Mouse (Mus musculus) kidney, adult 9 months (tissue): ENCODE measurements around the gene Ppard.
A peak's percentile ranks its signal among the peaks of the same experiment; 100 is the strongest.

Source experiments
- DNase-seq: peaks from one replicate; pipeline ENCODE4 v3.0.0; 2022

The Ppard gene

DNA sequence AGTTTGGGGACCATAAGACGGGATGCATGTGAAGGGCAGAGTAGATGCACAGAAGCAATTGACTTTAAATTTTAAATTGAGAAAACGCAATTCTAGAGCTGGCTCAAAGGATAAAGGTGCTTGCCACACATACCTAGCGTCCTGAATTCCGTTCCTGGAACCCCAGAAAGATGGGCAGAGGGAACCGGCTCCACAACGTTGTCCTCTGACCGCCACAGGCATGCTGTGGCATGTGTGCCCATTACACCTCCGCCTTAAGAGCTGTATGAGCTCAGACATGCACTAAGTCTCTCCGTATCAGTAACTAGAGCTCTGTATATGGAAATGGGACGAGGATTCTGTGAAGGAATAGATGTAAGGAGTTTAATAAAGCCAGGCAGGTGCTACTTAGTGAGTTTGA, 7.9 kb upstream of the Ppard start:
- no peak for DNase-seq

- peak; percentile 93 for DNase-seq
These were observed 6.5 kb upstream of the Ppard start for GRCm38 (mm10) chr17:28226014-28226413.

GRCm38 (mm10) chr17:28230486-28230885, 2.0 kb upstream of the Ppard start:
- DNase-seq: no peak

DNA sequence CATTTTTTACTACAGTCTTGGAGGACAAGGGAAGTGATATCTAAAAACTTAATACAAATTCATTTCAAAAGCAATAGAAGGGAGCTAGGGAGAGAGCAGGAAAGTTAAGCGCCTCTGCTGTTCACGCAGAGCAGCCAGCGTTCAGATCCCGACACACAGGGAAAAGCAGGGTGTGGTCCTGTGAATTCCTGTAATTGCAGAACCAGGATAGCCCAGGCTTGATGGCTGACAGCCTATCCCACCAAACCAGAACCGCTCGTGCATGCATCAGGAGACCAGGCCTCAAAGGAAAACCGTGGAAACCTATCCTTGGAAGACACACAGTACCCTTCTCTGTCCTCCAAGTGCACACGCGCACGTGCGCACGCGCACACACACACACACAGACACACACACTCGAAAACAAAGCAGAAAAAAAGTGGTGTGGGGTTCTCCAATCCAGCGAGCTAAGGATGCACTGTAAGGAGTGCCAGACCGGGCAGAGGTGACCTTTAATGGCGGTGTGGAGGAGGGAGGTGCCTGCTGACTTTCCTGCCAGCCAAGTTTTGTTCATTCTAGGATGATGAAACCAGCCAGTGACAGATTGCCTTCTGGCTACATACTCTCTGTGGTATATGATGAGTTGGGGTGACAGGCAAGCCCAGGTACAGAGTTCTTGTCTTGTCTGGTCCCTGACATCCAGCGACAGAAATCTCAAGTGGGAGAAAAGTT, 1.3 kb upstream of the Ppard start:
- DNase-seq: no peak

DNA sequence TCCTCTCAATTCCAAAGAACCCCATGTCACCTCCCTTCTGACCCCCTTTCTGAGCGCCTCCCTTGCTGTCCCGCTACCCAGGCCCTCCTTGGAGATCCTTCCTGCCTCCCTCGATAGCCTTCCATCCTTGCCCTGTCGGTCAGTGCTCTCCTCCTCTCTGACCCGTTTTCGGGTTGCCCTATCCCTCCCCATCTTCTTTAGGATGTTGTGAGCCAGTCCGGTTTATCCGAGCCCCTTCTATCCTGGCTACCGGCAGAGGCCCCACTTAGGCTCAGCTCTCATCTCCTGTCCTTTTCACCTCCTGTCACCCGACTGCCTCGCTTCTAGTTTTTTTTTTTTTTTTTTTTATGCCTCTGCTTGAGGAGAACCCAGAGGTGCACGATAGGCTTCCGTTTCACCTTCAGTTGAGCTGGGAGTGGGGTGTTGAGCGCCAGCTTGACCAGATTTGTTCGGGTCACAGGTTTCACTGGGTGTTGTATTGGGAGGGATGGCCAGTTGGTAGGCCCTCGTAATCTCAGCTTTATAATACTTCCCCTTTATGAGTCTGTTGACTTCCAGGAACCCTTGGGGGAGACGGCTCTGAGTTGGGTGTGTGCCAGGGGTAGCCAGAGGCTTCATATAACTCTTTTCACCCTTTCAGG, 711 bp downstream of the Ppard start:
- peak; percentile 43 for DNase-seq

- no peak for DNase-seq
These were observed 2.1 kb downstream of the Ppard start for GRCm38 (mm10) chr17:28234641-28235040.

DNA sequence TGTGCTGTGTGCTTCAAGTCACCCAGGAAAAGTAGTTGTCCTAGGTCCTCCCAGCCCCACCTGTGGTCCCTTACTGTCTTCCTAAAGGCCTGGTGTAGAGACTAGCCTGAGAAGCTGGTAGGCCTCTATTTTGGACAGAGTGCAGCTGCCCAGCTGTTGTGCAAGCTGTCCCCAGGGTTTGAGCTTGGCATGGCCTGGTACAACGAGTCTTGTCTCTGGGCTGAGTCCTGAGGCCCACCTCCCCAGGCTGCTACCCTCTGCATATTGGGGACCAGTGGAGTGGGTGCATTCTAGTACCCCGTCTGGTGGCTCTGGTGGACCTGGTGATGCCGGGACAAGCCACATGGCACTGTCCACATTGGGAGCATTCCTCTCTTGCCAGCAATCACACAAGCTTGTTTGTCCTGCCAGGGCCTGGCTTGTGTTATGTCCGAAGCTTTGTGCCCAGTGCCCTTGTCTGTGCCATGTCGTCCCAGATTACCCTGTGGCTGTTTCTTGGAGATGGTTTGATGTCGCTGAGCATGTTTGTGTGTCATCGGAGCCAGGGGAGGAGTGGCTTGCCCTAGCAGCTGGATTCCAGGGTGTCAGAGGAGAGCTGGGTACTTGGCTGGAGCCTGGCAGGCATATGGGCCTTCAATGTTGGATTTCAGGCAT, 3.6 kb downstream of the Ppard start:
- DNase-seq: no peak

- DNase-seq: no peak
These were observed 4.1 kb downstream of the Ppard start for GRCm38 (mm10) chr17:28236636-28237015.

GRCm38 (mm10) chr17:28237362-28237761, 4.9 kb downstream of the Ppard start:
- no peak for DNase-seq

GRCm38 (mm10) chr17:28237874-28238273, 5.4 kb downstream of the Ppard start:
- no peak for DNase-seq

- DNase-seq: no peak
These were observed 8.3 kb downstream of the Ppard start for GRCm38 (mm10) chr17:28240846-28241245.

- DNase-seq: no peak
These were observed 9.8 kb downstream of the Ppard start for GRCm38 (mm10) chr17:28242296-28242695.

GRCm38 (mm10) chr17:28244214-28244613, 11.7 kb downstream of the Ppard start:
- DNase-seq: no peak

GRCm38 (mm10) chr17:28244714-28245113, 12.2 kb downstream of the Ppard start:
- DNase-seq: no peak

- no peak for DNase-seq
These were observed 14.1 kb downstream of the Ppard start for GRCm38 (mm10) chr17:28246640-28247039.

DNA sequence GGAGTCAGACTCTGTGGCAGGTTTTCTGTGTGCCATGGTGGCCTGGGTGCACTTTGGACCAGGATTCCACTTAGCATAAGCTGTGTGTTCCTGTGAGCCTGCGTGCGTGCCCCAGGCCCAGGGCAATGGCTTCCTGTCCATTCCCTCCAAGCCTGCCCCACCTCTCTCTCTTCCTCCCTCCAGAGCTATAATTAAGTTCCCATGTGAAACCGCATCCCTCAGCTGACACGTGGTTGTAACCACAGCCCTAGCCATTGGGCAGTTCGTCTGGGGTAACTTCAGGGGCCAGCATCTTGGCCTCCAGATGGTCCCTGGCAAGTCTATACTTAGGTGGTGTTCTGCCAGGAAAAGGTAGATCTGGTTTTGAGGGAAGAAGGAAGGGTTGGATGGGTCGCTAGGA, 15.1 kb downstream of the Ppard start:
- DNase-seq: peak; percentile 38

DNA sequence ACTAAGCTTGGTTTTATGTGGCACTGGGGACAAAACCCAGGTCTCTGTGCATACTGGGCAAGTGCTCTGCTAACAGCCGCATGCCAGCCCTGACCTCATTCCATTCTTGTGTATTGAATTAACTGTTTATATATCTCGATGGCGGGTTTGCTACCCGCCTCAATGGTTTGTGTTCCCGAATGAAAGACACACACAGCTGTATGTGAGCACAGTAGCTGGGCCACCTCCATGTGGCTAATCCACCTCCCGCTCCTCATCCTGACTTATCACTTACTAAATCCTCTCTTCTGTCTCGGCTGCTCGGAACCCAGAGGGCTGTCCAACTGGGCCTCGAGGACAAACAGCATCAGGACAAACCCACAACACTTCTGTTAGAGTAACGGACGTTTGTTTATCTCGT, 16.6 kb downstream of the Ppard start:
- no peak for DNase-seq

DNA sequence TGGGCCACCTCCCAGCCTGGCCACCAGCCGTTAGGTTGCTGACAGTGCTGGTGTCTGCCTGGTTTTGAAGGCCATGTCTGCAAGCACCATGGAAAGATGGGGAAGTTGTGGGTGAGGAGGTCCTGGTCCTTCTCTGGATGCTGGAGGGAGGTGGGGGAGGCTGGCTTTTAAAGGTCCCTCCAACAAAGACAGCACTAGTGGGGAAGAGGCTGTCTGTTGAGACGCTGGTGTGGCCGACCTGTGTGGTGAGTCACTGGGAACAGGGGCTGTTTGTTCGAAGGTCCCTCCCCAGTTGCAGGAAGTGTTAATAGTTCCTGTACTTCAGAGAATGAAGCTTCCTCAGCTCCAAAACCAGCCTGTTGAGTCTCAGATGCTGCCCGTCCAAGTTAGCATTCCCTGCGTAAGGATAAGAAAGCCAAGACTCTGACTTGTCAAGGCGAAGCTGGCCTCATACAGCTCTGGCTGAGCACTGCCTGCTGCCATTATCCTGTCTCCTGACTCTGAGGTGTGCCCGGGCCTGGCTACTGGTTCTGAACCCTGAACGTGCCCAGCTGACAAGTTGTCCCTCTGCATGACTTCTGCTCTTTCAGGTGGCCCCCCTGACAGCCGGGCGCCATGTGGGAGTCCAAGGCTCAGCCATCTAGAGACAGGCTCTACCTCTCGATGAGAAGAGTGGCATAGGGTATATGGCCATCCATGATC, 19.2 kb downstream of the Ppard start:
- no peak for DNase-seq

DNA sequence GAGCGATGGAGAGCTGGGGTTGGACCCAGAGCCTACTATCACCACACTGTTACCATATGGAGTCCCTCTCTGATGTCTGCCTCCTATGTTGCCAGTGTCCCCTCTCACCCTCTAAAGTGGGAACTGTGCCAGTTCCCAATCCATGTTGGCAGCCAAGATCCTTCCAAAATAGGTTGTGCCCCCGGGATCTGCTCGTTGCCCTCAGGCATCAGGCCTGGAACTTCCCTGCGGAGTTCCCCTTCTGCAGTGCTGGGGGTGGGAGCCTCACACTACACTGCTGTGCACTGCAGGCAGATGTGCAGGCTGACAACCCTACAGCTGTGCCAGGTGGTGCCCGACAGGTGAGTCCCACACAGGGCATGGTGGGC, 19.8 kb downstream of the Ppard start:
- no peak for DNase-seq

- peak; percentile 31 for DNase-seq
These were observed 20.7 kb downstream of the Ppard start for GRCm38 (mm10) chr17:28253216-28253615.

DNA sequence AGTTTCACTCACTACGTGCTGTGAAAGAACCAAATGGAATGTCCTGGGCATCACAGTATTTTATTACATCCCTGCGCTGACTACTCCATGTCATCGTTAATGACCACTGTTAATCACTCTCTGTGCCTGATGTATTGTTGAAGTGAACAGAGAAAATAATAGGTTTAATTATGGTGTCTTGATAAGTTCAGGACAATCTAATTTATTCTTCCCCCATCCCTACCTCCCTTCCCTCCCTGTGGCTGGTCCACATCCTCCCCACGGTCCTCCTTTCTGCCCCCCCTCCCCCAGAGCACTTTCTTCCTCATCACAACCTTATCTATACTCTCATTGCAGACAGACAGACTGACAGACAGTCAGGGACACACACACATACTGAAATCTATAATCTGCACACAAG, 22.3 kb downstream of the Ppard start:
- DNase-seq: no peak

DNA sequence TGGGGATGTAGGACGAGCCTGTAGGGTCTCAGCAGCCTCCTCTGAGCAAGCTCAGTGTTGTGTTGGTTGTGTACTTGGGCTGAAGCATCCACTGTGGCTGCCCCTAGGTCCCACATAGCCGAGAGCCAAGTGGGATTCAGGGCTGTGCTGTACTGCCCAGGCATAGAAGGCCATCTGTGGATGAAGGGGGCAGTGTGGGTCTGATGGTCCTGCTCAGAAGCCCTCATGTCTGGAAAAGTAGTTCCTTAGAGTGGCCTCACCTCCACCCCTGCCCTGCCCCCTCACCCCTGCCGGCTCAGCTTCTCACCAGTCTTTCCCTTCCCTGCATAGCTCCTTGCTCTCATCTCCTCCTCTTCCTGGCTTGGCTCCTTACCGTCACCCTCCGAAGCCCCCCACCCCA, 23.2 kb downstream of the Ppard start:
- no peak for DNase-seq

DNA sequence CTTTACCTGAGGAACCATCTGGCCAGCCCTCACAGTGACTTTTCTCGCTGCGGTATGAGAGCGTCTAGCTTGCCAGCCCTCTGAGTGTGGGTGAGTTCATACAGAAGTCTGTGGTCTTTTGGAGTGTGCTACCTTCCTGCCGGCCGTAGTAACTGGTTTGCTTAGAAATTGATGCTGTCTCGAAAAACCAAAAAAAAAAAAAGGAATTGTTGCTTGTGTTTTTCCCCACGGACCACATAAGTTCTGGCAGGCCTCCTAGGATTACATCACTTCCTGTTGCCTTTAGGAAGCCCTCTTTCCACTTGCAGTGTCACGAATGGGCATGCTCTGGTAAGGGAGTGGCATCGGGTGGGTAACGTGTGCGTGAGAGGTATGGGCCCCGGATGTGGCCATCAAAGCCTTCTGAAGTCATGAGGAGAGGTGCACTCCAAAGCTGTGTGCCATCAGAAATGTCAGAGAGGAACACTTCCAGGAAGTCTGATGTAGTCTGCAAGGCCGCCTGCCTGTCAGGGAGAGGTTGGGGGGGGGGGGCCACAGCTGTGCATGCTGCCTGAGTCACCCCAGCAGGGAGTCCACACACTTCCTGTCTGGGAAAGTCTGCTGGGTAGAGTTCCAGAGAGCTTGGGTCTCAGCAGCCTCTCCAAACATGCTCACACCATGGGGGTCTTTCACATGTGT, 24.3 kb downstream of the Ppard start:
- peak; percentile 72 for DNase-seq
